Mouse (Mus musculus) liver, embryonic 11.5 days (tissue): ENCODE measurements around the gene Pigf. TPM values are rescaled to one million over a fixed set of nuclear protein-coding genes. Genes with fewer than 3 reads are reported as not detected.

Experiments
- ATAC-seq: fragments of 200-750 bp; cut with Nextera tagmentation; replicated peaks from 2 replicates; pipeline ENCODE4 v1.8.0; 2017; ENCODE audit warnings: moderate number of reproducible peaks, mild to moderate bottlenecking, moderate TSS enrichment, moderate library complexity; ENCODE audit not compliant: low FRiP score
- DNase-seq: peaks from one replicate; pipeline ENCODE4 v3.0.0-alpha.2; 2017; ENCODE audit warnings: low spot score
- H3K27ac ChIP-seq: fragments of 300-500 bp; sonication (generic); 2 replicates; pipeline ENCODE4 v1.5.1; 2014; ENCODE audit warnings: mild to moderate bottlenecking, low read depth, low read length, control low read depth
- H3K27me3 ChIP-seq: fragments of 300-500 bp; sonication (generic); replicated peaks from 2 replicates; pipeline ENCODE4 v1.6.1; 2014; ENCODE audit warnings: low read length, mixed read lengths; ENCODE audit not compliant: control insufficient read depth, insufficient read depth
- H3K36me3 ChIP-seq: fragments of 300-500 bp; sonication (generic); 2 replicates; pipeline ENCODE4 v1.6.1; 2014; ENCODE audit warnings: mild to moderate bottlenecking, low read length, moderate library complexity, mixed read lengths; ENCODE audit not compliant: control insufficient read depth, insufficient read depth
- H3K4me1 ChIP-seq: fragments of 300-500 bp; sonication (generic); replicated peaks from 2 replicates; pipeline ENCODE4 v1.6.1; 2014; ENCODE audit warnings: low read length, mixed read lengths; ENCODE audit not compliant: control insufficient read depth, insufficient read depth
- H3K4me2 ChIP-seq: fragments of 300-500 bp; sonication (generic); 2 replicates; pipeline ENCODE4 v1.6.1; 2014; ENCODE audit warnings: mild to moderate bottlenecking, control low read depth, moderate library complexity
- H3K4me3 ChIP-seq: fragments of 300-500 bp; sonication (generic); 2 replicates; pipeline ENCODE4 v1.5.1; 2014; ENCODE audit warnings: low read depth, low read length, control low read depth
- H3K9ac ChIP-seq: fragments of 300-500 bp; sonication (generic); 2 replicates; pipeline ENCODE4 v1.6.1; 2014; ENCODE audit warnings: low read depth, low read length, control low read depth
- H3K9me3 ChIP-seq: fragments of 300-500 bp; sonication (generic); 2 replicates; pipeline ENCODE4 v1.6.1; 2016; ENCODE audit warnings: low read length, inconsistent platforms, mixed read lengths; ENCODE audit not compliant: control insufficient read depth
- WGBS: fragments of 180-500 bp; shearing (Covaris S2); extraction: QIAGEN DNeasy Blood & Tissue Kit; methylation state at CpG from one replicate; pipeline ENCODE4 v1.1.7; 2014; 5-methylcytosine and 5-hydroxymethylcytosine counted together
- polyA plus RNA-seq: library from polyadenylated mRNA; unstranded; fragments of >200 nt; fragmentation: Nextera tagmentation; extraction: Ambion mirVana; gene quantifications from 2 replicates; pipeline ENCODE4 v1.2.1, GENCODE M21; 2014

The Pigf gene
- polyA plus RNA-seq, 1 experiment from 2014 or later, result 31.3 TPM

GRCm38 (mm10) chr17:86978496-86978895 lies 46.7 kb downstream of the Pigf start:
- 69% methylated on average over 6 of the region's 6 CpGs for WGBS
- Histone ChIP-seq H3K4me2 (no peak overlapping the region), H3K4me3 (no peak overlapping the region), H3K27ac (no peak overlapping the region; the same call in 1 of the 2 replicates), H3K9me3 (no peaks in the 10 kb centered on the region), H3K4me1 (no peaks in the 10 kb centered on the region), H3K27me3 (no peaks in the 10 kb centered on the region), H3K36me3 (peaks cover 2% of the 10 kb centered on the region; the same call in 1 of the 2 replicates), H3K9ac (no peak overlapping the region)
- no peak for ATAC-seq
- DNase-seq, result no peak

DNA sequence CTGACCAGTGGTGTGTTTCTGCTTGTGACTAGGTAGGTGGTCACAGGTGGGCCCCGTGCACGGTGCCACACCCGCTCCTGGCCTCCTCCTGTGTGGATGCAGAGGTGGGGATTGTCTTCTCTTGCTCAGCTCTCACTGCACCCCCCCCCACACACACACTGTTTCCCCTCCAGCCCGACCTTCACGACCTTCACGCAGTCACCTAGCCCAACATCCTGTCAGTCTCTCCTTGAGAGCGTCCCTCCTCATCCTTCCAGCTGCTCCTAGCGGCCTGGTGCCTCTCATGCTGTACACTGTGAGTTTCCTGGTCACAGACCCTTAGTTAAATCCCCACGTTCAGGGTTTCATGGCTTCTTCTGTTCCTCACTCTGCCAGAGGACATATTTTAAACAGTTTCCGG lies 48.8 kb downstream of the Pigf start:
- H3K9me3 ChIP-seq, result no peaks in the 10 kb centered on the region
- no peaks in the 10 kb centered on the region for H3K4me1 ChIP-seq
- no peak overlapping the region for H3K4me3 ChIP-seq
- ATAC-seq (no peak), DNase-seq (no peak)
- H3K4me2 ChIP-seq, result no peak overlapping the region
- 69% methylated on average over 10 of the region's 10 CpGs for WGBS
- H3K9ac ChIP-seq, result no peak overlapping the region
- peaks cover 2% of the 10 kb centered on the region; the same call in 1 of the 2 replicates for H3K36me3 ChIP-seq
- no peaks in the 10 kb centered on the region for H3K27me3 ChIP-seq
- no peak overlapping the region for H3K27ac ChIP-seq

GRCm38 (mm10) chr17:86973097-86973496 lies 52.1 kb downstream of the Pigf start:
- 83% methylated on average over 2 of the region's 2 CpGs for WGBS
- no peaks in the 10 kb centered on the region for H3K9me3 ChIP-seq
- H3K27ac ChIP-seq, result no peak overlapping the region
- H3K36me3 ChIP-seq, result no peaks in the 10 kb centered on the region
- H3K4me1 ChIP-seq, result no peaks in the 10 kb centered on the region
- ATAC-seq (no peak), DNase-seq (no peak)
- H3K4me3 ChIP-seq, result no peak overlapping the region
- no peak overlapping the region for H3K4me2 ChIP-seq
- no peaks in the 10 kb centered on the region for H3K27me3 ChIP-seq
- no peak overlapping the region for H3K9ac ChIP-seq

DNA sequence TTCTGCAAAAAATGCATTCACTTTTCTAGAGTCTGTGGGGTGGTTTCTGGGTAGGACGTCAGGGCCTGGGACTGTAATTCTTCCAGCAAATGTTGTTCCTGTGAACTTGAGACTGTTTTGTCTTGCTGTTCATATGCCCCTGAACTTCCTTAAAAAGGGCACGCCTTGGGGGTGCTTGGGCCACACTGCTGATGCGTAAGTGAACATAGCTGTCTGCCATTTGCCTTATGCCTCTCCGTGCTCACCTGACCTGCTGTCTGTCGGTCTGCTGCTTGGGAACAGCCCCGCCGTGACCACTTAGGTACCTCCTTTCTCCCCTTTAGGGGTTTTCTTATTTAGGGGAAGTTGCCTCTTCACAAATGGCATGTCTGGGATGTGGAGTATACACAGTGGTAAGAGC lies 53.3 kb downstream of the Pigf start:
- no peaks in the 10 kb centered on the region for H3K9me3 ChIP-seq
- DNase-seq (no peak), ATAC-seq (no peak)
- 85% methylated on average over 7 of the region's 7 CpGs for WGBS
- no peak overlapping the region for H3K27ac ChIP-seq
- H3K36me3 ChIP-seq, result no peaks in the 10 kb centered on the region
- no peaks in the 10 kb centered on the region for H3K27me3 ChIP-seq
- H3K4me1 ChIP-seq, result no peaks in the 10 kb centered on the region
- H3K4me2 ChIP-seq, result no peak overlapping the region
- H3K9ac ChIP-seq, result no peak overlapping the region
- H3K4me3 ChIP-seq, result no peak overlapping the region

DNA sequence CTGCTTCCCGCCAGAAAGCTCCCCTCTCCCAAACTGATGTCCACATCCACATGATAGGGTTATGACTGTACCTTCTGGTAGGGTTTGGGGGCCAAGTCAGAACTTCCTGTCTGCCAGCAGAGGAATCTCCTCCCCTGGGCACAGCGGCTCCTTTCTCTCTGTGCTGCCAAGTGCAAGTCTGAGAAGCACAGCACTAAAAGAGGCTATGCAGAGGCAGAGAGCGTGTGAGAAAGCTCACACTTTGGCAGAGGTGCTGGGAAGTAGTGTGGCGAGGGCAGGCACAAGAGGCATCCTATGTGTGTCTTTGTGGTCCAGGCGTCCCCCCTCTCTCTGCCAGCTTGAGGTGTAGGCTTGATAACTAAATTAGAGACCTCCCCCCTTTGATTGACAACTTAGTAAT lies 54.2 kb downstream of the Pigf start:
- DNase-seq (no peak), ATAC-seq (no peak)
- Histone ChIP-seq H3K36me3 (no peaks in the 10 kb centered on the region), H3K4me2 (no peak overlapping the region), H3K27me3 (no peaks in the 10 kb centered on the region), H3K4me3 (no peak overlapping the region), H3K4me1 (no peaks in the 10 kb centered on the region), H3K9ac (no peak overlapping the region), H3K9me3 (no peaks in the 10 kb centered on the region), H3K27ac (no peak overlapping the region)
- WGBS, result 71% methylated on average over 5 of the region's 5 CpGs

GRCm38 (mm10) chr17:86970026-86970750 lies 55.0 kb downstream of the Pigf start:
- no peak for DNase-seq

GRCm38 (mm10) chr17:86969582-86969981 lies 55.6 kb downstream of the Pigf start:
- H3K9me3 ChIP-seq, result no peaks in the 10 kb centered on the region
- WGBS, result 61% methylated on average over 5 of the region's 5 CpGs
- no peak overlapping the region for H3K9ac ChIP-seq
- H3K36me3 ChIP-seq, result no peaks in the 10 kb centered on the region
- DNase-seq (no peak), ATAC-seq (no peak)
- no peak overlapping the region for H3K4me3 ChIP-seq
- no peak overlapping the region for H3K27ac ChIP-seq
- no peaks in the 10 kb centered on the region for H3K27me3 ChIP-seq
- H3K4me1 ChIP-seq, result peaks cover 6% of the 10 kb centered on the region; the same call in 1 of the 2 replicates
- H3K4me2 ChIP-seq, result no peak overlapping the region

More at GRCm38 (mm10) chr17:86970026-86970750, 55.0 kb downstream of the Pigf start:
- H3K27me3 ChIP-seq, result no peaks in the 10 kb centered on the region
- no peak overlapping the region for H3K27ac ChIP-seq
- H3K36me3 ChIP-seq, result no peaks in the 10 kb centered on the region
- no peak for ATAC-seq
- H3K4me2 ChIP-seq, result no peak overlapping the region
- peaks cover under 1% of the 10 kb centered on the region; the same call in 1 of the 2 replicates for H3K4me1 ChIP-seq
- H3K9me3 ChIP-seq, result no peaks in the 10 kb centered on the region
- H3K9ac ChIP-seq, result no peak overlapping the region
- 88% methylated on average over 15 of the region's 15 CpGs for WGBS
- no peak overlapping the region for H3K4me3 ChIP-seq

- no peaks in the 10 kb centered on the region for H3K36me3 ChIP-seq
- no peak overlapping the region for H3K27ac ChIP-seq
- no peak overlapping the region for H3K4me2 ChIP-seq
- no peak overlapping the region for H3K4me3 ChIP-seq
- H3K4me1 ChIP-seq, result peaks cover 11% of the 10 kb centered on the region
- H3K27me3 ChIP-seq, result peaks cover 6% of the 10 kb centered on the region; the same call in 1 of the 2 replicates
- whole genome bisulfite sequencing, result 87% methylated on average over 5 of the region's 5 CpGs
- ATAC-seq (no peak), DNase-seq (no peak)
- H3K9me3 ChIP-seq, result no peaks in the 10 kb centered on the region
- no peak overlapping the region for H3K9ac ChIP-seq
Observed at GRCm38 (mm10) chr17:86968581-86968980, 56.6 kb downstream of the Pigf start.
